Mouse (Mus musculus) lung, postnatal 0 days (tissue): ENCODE measurements at regions not wholly inside any gene's neighbourhood (a gene's known extent, or its start where the extent isn't known, plus 50 kb on each side); places are given as distances from the start of the nearest gene placed in this dataset.

Experiments
- CTCF ChIP-seq: IDR thresholded peaks from 2 replicates; pipeline ENCODE4 v1.5.1; 2016; ENCODE audit warnings: antibody characterized with exemption, mild to moderate bottlenecking
- EP300 ChIP-seq: IDR thresholded peaks from 2 replicates; pipeline ENCODE4 v1.6.1; 2016; ENCODE audit warnings: antibody characterized with exemption, mild to moderate bottlenecking, control low read depth

- TF ChIP-seq EP300 (no peak), CTCF (no peak)
Observed at GRCm38 (mm10) chr2:160537319-160537719, 108.4 kb upstream of the Top1 start.
